Mouse (Mus musculus) small intestine, adult 2 months (tissue): ENCODE results near the gene Rnpepl1.

Source experiments
- CTCF ChIP-seq: fragments of 200-500 bp; IDR thresholded peaks from 2 replicates; pipeline ENCODE4 v1.5.1; 2012; ENCODE audit warnings: low read depth, mild to moderate bottlenecking, control low read depth, inconsistent platforms, low read length, moderate library complexity, mixed read lengths; ENCODE audit not compliant: insufficient replicate concordance, insufficient read length; ENCODE audit errors: extremely low read depth
- POLR2A ChIP-seq: fragments of 200-500 bp; IDR thresholded peaks from 2 replicates; pipeline ENCODE4 v1.6.1; 2012; ENCODE audit warnings: low read depth, mild to moderate bottlenecking, control low read depth, inconsistent platforms, low read length, moderate library complexity

GRCm38 (mm10) chr1:92877431-92877978, 33.1 kb upstream of the Rnpepl1 start:
- TF ChIP-seq POLR2A (no peak), CTCF (no peak)
